Mouse (Mus musculus): ENCODE data around the gene Pik3ip1.

DNA sequence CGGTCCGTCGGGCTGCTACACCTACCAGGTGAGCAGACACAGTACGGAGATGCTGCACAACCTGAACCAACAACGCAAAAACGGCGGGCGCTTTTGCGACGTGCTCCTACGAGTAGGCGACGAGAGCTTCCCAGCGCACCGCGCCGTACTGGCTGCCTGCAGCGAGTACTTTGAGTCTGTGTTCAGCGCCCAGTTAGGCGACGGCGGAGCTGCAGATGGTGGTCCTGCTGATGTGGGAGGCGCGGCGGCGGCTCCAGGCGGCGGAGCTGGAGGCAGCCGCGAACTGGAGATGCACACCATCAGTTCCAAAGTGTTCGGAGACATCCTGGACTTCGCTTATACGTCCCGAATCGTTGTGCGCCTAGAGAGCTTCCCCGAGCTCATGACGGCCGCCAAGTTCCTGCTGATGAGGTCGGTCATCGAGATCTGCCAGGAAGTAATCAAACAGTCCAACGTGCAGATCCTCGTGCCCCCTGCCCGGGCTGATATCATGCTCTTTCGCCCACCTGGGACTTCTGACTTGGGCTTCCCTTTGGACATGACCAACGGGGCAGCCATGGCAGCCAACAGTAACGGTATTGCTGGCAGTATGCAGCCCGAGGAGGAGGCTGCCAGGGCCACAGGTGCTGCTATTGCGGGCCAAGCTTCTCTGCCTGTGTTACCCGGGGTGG, 39.4 kb upstream of the Pik3ip1 start:
- TF ChIP-seq CTCF (IDR thresholded peaks at IDR 0.05; ENCODE audit: control insufficient read depth, insufficient read depth, insufficient read length), result no peak
- TF ChIP-seq USF1 (IDR thresholded peaks at IDR 0.05; ENCODE audit: low read depth), result no peak
- TF ChIP-seq MYOD1 (IDR thresholded peaks at IDR 0.05; ENCODE audit: control insufficient read depth, insufficient read length, low read depth), result no peak
- TF ChIP-seq MAX (IDR thresholded peaks at IDR 0.05), result no peak

All from C2C12 (cell line).